Mouse (Mus musculus): Measurements from ENCODE around the gene Tdrkh. TPM values are rescaled to one million over a fixed set of nuclear protein-coding genes. Genes with fewer than 3 reads are reported as not detected.

The Tdrkh gene
- polyA plus RNA-seq, 1 experiment from 2014 or later: 48.1 TPM

GRCm38 (mm10) chr3:94456529-94457000 lies 43.5 kb downstream of the Tdrkh start:
- no peaks in the 10 kb centered on the region for H3K4me1 ChIP-seq (ENCODE audit: control insufficient read depth, insufficient read depth, low read length)
- DNase-seq (ENCODE audit: low spot score): peak; percentile 92
- WGBS: 3% methylated on average over 12 of the region's 12 CpGs
- H3K4me2 ChIP-seq (ENCODE audit: low read depth): peak overlapping the region; percentile 25
- H3K9me3 ChIP-seq (ENCODE audit: control insufficient read depth, low read length): no peaks in the 10 kb centered on the region
- H3K27ac ChIP-seq (ENCODE audit: low read depth, low read length): no peak overlapping the region
- ATAC-seq (ENCODE audit: insufficient read depth, low FRiP score, low TSS enrichment): peak; percentile 79
- peak overlapping the region; percentile 17; the same call in 1 of the 2 replicates for H3K4me3 ChIP-seq (ENCODE audit: low read depth, low read length)
- no peak overlapping the region for H3K9ac ChIP-seq (ENCODE audit: low read length)
- H3K36me3 ChIP-seq (ENCODE audit: control insufficient read depth, insufficient read depth, low read length): no peaks in the 10 kb centered on the region
- H3K27me3 ChIP-seq (ENCODE audit: control insufficient read depth, insufficient read depth, low read length): no peaks in the 10 kb centered on the region

- H3K27me3 ChIP-seq (ENCODE audit: control insufficient read depth, insufficient read depth, low read length): no peaks in the 10 kb centered on the region
- H3K4me1 ChIP-seq (ENCODE audit: control insufficient read depth, insufficient read depth, low read length): no peaks in the 10 kb centered on the region
- 85% methylated on average over 3 of the region's 3 CpGs for WGBS
- H3K27ac ChIP-seq (ENCODE audit: low read depth, low read length): no peak overlapping the region
- H3K36me3 ChIP-seq (ENCODE audit: control insufficient read depth, insufficient read depth, low read length): no peaks in the 10 kb centered on the region
- no peak overlapping the region for H3K4me3 ChIP-seq (ENCODE audit: low read depth, low read length)
- H3K9me3 ChIP-seq (ENCODE audit: control insufficient read depth, low read length): no peaks in the 10 kb centered on the region
- no peak overlapping the region for H3K4me2 ChIP-seq (ENCODE audit: low read depth)
- ATAC-seq (ENCODE audit: insufficient read depth, low FRiP score, low TSS enrichment) (no peak), DNase-seq (ENCODE audit: low spot score) (no peak)
- no peak overlapping the region for H3K9ac ChIP-seq (ENCODE audit: low read length)
Measured at GRCm38 (mm10) chr3:94457055-94457454, 44.0 kb downstream of the Tdrkh start.

- no peak overlapping the region for H3K4me2 ChIP-seq (ENCODE audit: low read depth)
- H3K27ac ChIP-seq (ENCODE audit: low read depth, low read length): no peak overlapping the region
- WGBS: 95% methylated on average over 2 of the region's 2 CpGs
- no peaks in the 10 kb centered on the region for H3K9me3 ChIP-seq (ENCODE audit: control insufficient read depth, low read length)
- H3K9ac ChIP-seq (ENCODE audit: low read length): no peak overlapping the region
- no peaks in the 10 kb centered on the region for H3K27me3 ChIP-seq (ENCODE audit: control insufficient read depth, insufficient read depth, low read length)
- ATAC-seq (ENCODE audit: insufficient read depth, low FRiP score, low TSS enrichment) (no peak), DNase-seq (ENCODE audit: low spot score) (no peak)
- no peaks in the 10 kb centered on the region for H3K36me3 ChIP-seq (ENCODE audit: control insufficient read depth, insufficient read depth, low read length)
- H3K4me3 ChIP-seq (ENCODE audit: low read depth, low read length): no peak overlapping the region
- peaks cover 5% of the 10 kb centered on the region for H3K4me1 ChIP-seq (ENCODE audit: control insufficient read depth, insufficient read depth, low read length)
Measured at GRCm38 (mm10) chr3:94459834-94460233, 46.8 kb downstream of the Tdrkh start.

- H3K4me2 ChIP-seq (ENCODE audit: low read depth): no peak overlapping the region
- no peak overlapping the region for H3K4me3 ChIP-seq (ENCODE audit: low read depth, low read length)
- H3K27me3 ChIP-seq (ENCODE audit: control insufficient read depth, insufficient read depth, low read length): no peaks in the 10 kb centered on the region
- H3K36me3 ChIP-seq (ENCODE audit: control insufficient read depth, insufficient read depth, low read length): no peaks in the 10 kb centered on the region
- no peak overlapping the region for H3K27ac ChIP-seq (ENCODE audit: low read depth, low read length)
- no peaks in the 10 kb centered on the region for H3K9me3 ChIP-seq (ENCODE audit: control insufficient read depth, low read length)
- H3K9ac ChIP-seq (ENCODE audit: low read length): no peak overlapping the region
- 58% methylated on average over 11 of the region's 11 CpGs for WGBS
- DNase-seq (ENCODE audit: low spot score) (peak; percentile 57), ATAC-seq (ENCODE audit: insufficient read depth, low FRiP score, low TSS enrichment) (peak; percentile 61; the same call in 1 of the 2 replicates)
- peaks cover 5% of the 10 kb centered on the region for H3K4me1 ChIP-seq (ENCODE audit: control insufficient read depth, insufficient read depth, low read length)
Measured at GRCm38 (mm10) chr3:94463926-94464578, 51.0 kb downstream of the Tdrkh start.

GRCm38 (mm10) chr3:94465632-94466430 lies 52.8 kb downstream of the Tdrkh start:
- no peaks in the 10 kb centered on the region for H3K36me3 ChIP-seq (ENCODE audit: control insufficient read depth, insufficient read depth, low read length)
- peaks cover 5% of the 10 kb centered on the region for H3K4me1 ChIP-seq (ENCODE audit: control insufficient read depth, insufficient read depth, low read length)
- 62% methylated on average over 13 of the region's 13 CpGs for WGBS
- H3K9ac ChIP-seq (ENCODE audit: low read length): no peak overlapping the region
- no peak for ATAC-seq (ENCODE audit: insufficient read depth, low FRiP score, low TSS enrichment)
- no peak overlapping the region for H3K4me3 ChIP-seq (ENCODE audit: low read depth, low read length)
- no peaks in the 10 kb centered on the region for H3K9me3 ChIP-seq (ENCODE audit: control insufficient read depth, low read length)
- no peak overlapping the region for H3K27ac ChIP-seq (ENCODE audit: low read depth, low read length)
- no peaks in the 10 kb centered on the region for H3K27me3 ChIP-seq (ENCODE audit: control insufficient read depth, insufficient read depth, low read length)
- H3K4me2 ChIP-seq (ENCODE audit: low read depth): no peak overlapping the region
- no peak for DNase-seq (ENCODE audit: low spot score)

- Histone ChIP-seq H3K9me3 (ENCODE audit: control insufficient read depth, low read length) (no peaks in the 10 kb centered on the region), H3K27ac (ENCODE audit: low read depth, low read length) (no peak overlapping the region), H3K9ac (ENCODE audit: low read length) (no peak overlapping the region), H3K4me1 (ENCODE audit: control insufficient read depth, insufficient read depth, low read length) (peaks cover 6% of the 10 kb centered on the region), H3K27me3 (ENCODE audit: control insufficient read depth, insufficient read depth, low read length) (no peaks in the 10 kb centered on the region), H3K36me3 (ENCODE audit: control insufficient read depth, insufficient read depth, low read length) (no peaks in the 10 kb centered on the region), H3K4me2 (ENCODE audit: low read depth) (no peak overlapping the region), H3K4me3 (ENCODE audit: low read depth, low read length) (no peak overlapping the region)
- 37% methylated on average over 3 of the region's 3 CpGs for WGBS
- ATAC-seq (ENCODE audit: insufficient read depth, low FRiP score, low TSS enrichment): no peak
- no peak for DNase-seq (ENCODE audit: low spot score)
Measured at GRCm38 (mm10) chr3:94468931-94469330, 55.9 kb downstream of the Tdrkh start.

GRCm38 (mm10) chr3:94472447-94473114 lies 59.5 kb downstream of the Tdrkh start:
- 0 out of 2 replicates have a peak overlapping the region, but pooled peaks have one; percentile 3 for H3K4me3 ChIP-seq (ENCODE audit: low read depth, low read length)
- 8% methylated on average over 28 of the region's 28 CpGs for WGBS
- H3K9ac ChIP-seq (ENCODE audit: low read length): 0 out of 2 replicates have a peak overlapping the region, but pooled peaks have one; percentile 15
- peak overlapping the region; percentile 39 for H3K4me2 ChIP-seq (ENCODE audit: low read depth)
- peak; percentile 74 for DNase-seq (ENCODE audit: low spot score)
- ATAC-seq (ENCODE audit: insufficient read depth, low FRiP score, low TSS enrichment): peak; percentile 81
- peaks cover 8% of the 10 kb centered on the region; the same call in 1 of the 2 replicates for H3K4me1 ChIP-seq (ENCODE audit: control insufficient read depth, insufficient read depth, low read length)
- no peak overlapping the region for H3K27ac ChIP-seq (ENCODE audit: low read depth, low read length)
- no peaks in the 10 kb centered on the region for H3K36me3 ChIP-seq (ENCODE audit: control insufficient read depth, insufficient read depth, low read length)
- H3K27me3 ChIP-seq (ENCODE audit: control insufficient read depth, insufficient read depth, low read length): no peaks in the 10 kb centered on the region
- H3K9me3 ChIP-seq (ENCODE audit: control insufficient read depth, low read length): no peaks in the 10 kb centered on the region

GRCm38 (mm10) chr3:94473115-94473505 lies 60.0 kb downstream of the Tdrkh start:
- H3K27me3 ChIP-seq (ENCODE audit: control insufficient read depth, insufficient read depth, low read length): no peaks in the 10 kb centered on the region
- no peak overlapping the region for H3K4me3 ChIP-seq (ENCODE audit: low read depth, low read length)
- H3K4me2 ChIP-seq (ENCODE audit: low read depth): peak overlapping the region; percentile 39; the same call in 1 of the 2 replicates
- ATAC-seq (ENCODE audit: insufficient read depth, low FRiP score, low TSS enrichment): no peak; the same call in 1 of the 2 replicates
- DNase-seq (ENCODE audit: low spot score): no peak
- H3K9ac ChIP-seq (ENCODE audit: low read length): no peak overlapping the region
- peaks cover 8% of the 10 kb centered on the region; the same call in 1 of the 2 replicates for H3K4me1 ChIP-seq (ENCODE audit: control insufficient read depth, insufficient read depth, low read length)
- no peaks in the 10 kb centered on the region for H3K36me3 ChIP-seq (ENCODE audit: control insufficient read depth, insufficient read depth, low read length)
- H3K9me3 ChIP-seq (ENCODE audit: control insufficient read depth, low read length): no peaks in the 10 kb centered on the region
- WGBS: 51% methylated on average over 10 of the region's 10 CpGs
- H3K27ac ChIP-seq (ENCODE audit: low read depth, low read length): no peak overlapping the region

All from neural tube, embryonic 11.5 days (tissue).